Mouse (Mus musculus) right cerebral cortex, postnatal 14 days (tissue): ENCODE measurements at regions not wholly inside any gene's neighbourhood (a gene's known extent, or its start where the extent isn't known, plus 50 kb on each side); places are given as distances from the start of the nearest gene placed in this dataset.

Experiments
- DNase-seq: peaks from one replicate; pipeline ENCODE4 v3.0.0; 2022

- DNase-seq, result no peak
Observed at GRCm38 (mm10) chr2:144123395-144124034, 90.7 kb downstream of the Banf2 start.

- DNase-seq, result no peak
Observed at GRCm38 (mm10) chr2:144127082-144128037, 94.5 kb downstream of the Banf2 start.

- DNase-seq, result no peak
Observed at GRCm38 (mm10) chr2:144128038-144128402, 95.2 kb downstream of the Banf2 start.

DNA sequence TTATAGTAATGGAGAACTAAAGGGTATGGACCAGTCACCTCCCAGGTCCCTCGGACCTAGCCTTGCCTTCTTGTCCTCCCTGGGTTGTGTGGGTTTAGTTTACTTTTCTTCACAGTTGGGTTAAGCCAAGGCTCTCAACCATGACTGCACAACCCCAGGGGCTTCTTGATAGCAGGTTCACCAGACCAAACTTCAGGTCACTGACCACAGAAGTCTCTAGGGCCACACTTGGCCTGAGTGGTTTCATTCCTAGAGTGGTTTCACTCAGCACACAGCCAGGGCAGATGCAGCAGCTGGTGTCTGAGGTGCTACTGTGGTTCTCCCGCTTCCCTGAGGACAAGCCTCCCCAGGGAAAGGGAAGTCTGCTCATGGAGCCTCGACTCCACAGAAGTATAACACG is 95.7 kb downstream of the Banf2 start:
- DNase-seq, result no peak

DNA sequence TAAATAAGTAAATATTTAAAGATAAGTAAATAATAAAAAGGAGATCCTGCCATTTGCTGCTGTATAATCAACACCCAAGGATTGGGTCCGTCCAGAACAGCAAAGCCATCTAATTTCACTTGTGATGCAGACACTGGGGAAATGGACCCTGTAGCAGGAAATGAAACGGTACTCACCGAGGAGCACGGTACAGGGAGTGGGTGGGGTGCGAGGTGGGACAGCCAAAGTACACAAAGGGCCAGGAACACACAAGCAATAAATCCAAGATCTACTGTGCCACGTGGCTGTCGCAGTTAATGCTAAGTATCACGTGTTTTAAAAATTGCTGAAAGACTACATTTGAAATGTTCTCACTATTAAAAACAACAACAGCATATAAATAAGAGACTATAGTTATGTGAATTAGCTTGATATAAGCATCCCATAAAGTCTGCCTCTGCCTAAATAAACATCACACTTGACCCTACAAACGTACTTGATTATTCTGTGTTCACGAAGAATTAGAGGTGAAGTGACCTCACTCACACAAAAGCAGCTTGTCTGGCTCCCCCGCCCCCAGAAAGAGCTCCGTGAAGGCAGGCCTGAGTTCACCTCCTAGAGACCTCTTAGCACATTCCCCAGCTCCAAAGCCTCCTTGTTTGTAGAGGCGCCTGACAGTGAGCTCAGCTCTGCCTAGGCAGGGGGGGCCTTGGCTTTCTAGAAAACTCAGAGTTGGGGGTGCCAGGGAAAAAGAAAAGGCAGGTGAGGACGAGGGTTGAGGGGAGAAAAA is 101.1 kb downstream of the Banf2 start:
- DNase-seq, result no peak

DNA sequence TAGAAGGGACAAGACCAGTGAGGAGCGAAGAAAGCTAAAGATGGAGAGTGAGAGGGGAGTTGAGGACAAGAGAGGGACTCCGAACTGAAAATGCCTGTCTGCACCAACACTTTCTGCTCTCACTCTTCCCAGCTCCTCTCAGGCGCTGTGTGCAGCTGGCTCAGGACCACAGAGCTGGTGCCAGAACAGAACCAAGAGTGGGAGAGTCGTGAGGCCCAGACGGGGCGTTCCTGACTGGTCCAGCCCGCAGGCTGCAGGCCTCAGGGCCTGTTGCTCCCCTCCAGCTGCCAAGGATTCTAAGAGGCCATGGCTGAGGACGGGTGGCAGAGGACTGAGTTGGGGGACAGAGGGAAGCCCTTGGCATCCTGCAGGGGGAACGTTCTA is 101.7 kb downstream of the Banf2 start:
- peak; percentile 42 for DNase-seq

GRCm38 (mm10) chr2:144135586-144135985 is 102.7 kb downstream of the Banf2 start:
- no peak for DNase-seq

- no peak for DNase-seq
Observed at GRCm38 (mm10) chr2:144143620-144144384, 110.9 kb downstream of the Banf2 start.

GRCm38 (mm10) chr2:144144486-144145136 is 111.8 kb downstream of the Banf2 start:
- no peak for DNase-seq

GRCm38 (mm10) chr2:144156456-144157211 is 113.8 kb upstream of the Mgme1 start:
- DNase-seq, result no peak

DNA sequence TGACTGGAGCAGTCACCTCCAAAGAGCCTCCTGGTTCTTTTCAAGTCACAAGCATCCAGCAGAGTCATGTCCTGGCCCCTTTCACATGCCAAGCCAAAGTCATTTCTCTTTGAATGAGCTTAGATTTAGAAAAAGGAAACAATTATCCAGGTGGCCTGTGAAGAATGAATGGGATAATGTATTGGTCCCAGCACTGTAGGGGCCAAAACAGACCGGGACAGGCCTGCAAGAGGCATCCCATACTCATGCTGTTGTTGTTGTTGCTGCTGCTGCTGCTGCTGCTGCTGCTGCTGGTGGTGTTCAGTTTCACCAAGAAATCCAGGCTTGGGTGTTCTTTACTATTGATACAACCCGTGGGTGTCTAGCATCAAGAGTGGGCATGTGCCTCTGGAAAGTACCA is 113.1 kb upstream of the Mgme1 start:
- DNase-seq, result no peak

DNA sequence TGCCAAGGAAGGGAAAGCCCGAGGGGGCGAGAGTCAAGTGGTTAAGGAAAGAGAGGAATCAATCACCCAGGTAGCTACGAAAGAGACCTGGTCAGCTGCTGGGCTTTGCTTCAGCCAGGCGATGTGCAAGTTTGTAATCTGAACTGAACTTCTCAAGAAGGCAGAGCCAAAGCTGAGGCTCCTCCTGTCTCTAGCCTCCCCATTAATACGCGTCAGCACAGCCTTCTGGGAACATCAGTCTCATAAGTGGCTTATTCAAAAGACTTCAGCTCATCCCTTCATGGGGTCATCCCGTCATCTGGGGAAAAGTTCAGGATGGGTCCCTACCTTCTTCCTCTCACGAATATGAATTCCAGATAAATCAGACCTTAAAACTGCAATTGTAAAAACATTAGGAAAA is 112.2 kb upstream of the Mgme1 start:
- DNase-seq, result no peak

- DNase-seq, result no peak
Observed at GRCm38 (mm10) chr2:144159854-144160331, 110.6 kb upstream of the Mgme1 start.

GRCm38 (mm10) chr2:144160434-144160833 is 110.0 kb upstream of the Mgme1 start:
- DNase-seq, result peak; percentile 27

GRCm38 (mm10) chr2:144161852-144162251 is 108.6 kb upstream of the Mgme1 start:
- DNase-seq, result no peak

- peak; percentile 40 for DNase-seq
Observed at GRCm38 (mm10) chr2:144164102-144164501, 106.4 kb upstream of the Mgme1 start.

DNA sequence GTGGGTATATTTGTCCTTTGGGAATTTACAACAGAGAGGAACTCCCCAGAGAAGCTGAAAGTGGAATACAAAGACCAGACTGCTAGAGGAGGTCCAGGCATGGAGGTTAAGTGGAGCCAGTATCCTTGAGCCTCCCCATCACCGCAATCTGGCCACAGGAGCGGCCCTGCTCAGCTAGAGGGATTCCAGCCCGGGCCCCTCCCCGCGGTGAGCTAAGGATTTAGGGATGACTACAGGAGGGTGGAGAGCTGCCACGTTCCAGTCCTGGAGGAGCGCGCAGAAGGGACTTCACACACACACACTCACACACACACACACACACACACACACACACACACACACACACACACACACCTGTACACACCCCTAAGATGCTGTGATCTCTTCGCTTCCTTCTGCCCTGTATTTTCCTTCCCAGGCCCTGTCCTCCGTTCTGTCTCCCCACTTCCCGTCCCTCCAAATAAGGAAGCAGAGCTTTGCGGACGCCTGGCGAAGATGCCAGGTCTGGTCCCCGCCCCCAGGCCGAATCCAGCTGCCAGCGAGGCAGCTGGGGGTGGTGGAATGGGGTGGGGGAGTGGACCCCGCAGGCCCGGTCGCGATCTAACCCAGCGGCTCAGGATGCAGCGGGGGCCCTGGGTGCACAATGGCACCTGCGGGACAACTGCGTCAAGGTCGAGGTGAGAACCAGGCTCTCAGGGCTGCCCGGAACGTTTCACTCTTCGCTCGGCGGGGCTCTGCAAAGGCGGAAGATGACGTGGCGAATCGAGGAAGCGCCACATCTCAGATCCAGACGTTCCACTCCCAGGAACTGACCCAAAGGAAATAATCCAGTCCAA is 105.3 kb upstream of the Mgme1 start:
- DNase-seq, result peak; percentile 72

DNA sequence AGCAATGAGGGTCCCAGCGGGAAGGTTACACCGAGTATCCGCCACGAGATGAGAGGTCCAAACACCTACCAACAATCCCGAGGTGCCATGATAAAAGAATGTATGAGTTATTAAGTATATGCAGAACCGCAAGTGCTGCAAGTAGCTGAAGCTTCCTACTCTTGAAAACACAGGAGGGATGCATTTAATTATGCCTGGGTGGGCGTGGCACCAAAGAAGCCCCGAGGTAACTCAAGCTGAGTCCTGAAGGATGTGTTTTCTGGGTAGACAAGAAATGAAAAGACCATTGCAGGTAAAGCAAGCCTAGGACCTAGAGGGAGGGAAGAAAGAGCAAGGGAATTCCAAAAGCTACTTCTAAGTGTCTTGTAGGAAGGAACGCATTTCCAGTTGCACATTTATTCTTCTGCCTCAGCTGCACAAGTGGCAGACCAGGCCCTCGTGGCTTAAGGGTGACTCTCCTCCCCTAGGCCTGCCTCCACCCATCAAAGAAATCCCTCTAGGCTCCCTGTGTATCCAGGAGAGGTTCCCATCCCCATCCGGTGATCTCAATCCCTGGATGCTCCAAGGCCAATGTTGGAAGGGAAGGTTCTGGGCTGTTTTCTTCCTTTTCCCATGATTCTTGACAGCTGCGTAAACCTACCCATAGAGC is 104.2 kb upstream of the Mgme1 start:
- no peak for DNase-seq

DNA sequence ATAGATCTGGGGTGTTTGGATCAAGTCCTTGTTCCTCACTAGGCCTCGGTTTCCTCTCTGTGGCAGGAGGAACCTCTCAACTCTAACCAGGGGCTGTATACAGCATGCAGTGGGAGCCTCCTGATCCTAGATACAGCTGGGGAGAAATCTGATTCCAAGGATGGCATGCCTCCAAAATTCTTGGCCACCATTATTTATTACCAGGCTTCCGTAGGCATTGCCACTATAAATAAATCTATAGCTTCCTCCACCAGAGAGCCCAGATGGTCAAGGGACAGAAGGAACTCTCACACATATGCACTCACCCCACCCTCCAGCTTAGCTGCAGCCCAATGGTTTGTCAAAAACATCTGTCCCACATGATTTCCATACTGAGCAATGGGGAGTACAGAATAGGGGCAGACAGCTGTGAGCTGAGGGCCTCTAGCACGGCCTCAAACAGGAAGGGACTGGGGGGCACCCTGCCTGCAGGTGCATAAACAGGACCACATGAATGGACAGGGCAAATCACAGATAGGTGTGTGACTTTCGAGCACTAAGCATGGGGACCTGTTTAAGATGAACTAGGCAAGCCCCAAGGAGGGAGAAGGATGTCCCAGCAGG is 100.8 kb upstream of the Mgme1 start:
- no peak for DNase-seq
